In the genomic region with DNA sequence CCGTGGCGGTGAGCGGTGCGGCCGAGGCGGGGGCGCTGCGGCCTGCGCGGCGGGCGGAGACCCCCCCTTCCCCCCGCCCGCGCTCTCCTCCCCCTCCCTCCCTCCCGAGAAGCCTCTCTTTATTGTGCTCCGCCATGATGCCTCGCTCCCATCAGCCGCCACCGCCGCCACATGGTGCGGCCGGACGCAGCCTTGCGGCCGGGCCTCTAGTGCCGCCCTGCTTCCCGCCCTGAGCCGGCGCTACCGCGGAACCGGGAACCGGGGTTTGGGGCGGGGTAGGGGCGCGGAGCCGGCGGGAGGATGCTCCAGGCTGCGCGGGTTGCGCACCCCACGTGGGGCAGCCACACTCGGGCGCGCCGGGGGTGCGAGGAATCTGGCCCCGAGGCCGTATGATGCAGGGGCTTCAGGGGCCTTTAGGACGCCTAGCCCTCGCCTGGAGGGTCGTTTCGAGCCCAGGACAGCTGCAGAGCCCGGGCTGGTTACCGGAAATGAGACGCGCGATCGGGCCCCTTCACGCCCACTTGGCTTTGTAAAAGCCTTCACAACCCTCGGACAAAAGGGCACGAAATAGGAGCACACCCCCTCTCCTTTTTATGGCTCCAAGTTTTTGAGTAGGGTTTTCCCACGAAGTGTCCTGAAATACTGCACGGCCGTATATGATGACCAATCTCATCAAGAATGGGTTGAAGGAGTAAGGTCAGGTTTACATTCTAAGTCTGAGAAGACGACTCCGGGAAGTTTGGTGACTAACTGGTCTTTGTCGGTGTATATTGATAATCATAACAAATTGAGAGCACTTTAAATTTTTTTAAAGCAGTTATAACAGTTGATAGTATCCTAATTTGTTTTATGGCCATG, we compare ENCODE assay signal across 8 mouse cellular contexts. TPM values are rescaled to one million over a fixed set of nuclear protein-coding genes. Genes with fewer than 3 reads are reported as not detected.
DNase-seq lines count a peak whose midpoint lies in the region; ATAC-seq lines count a peak whose summit lies in the region.

No protein-coding gene starts in this region.

- H3K4me1 ChIP-seq in heart, embryonic 11.5 days (ENCODE audit: control insufficient read depth, insufficient read depth, low read length), result peaks cover 25% of the 10 kb centered on the region
- peaks cover 36% of the 10 kb centered on the region for H3K4me1 ChIP-seq in kidney, embryonic 16.5 days (ENCODE audit: insufficient read depth, low read length)
- peaks cover 33% of the 10 kb centered on the region for H3K4me1 ChIP-seq in lung, embryonic 15.5 days

- peak overlapping the region; percentile 94 for H3K9ac ChIP-seq in heart, embryonic 11.5 days (ENCODE audit: low read depth, low read length)
- peak overlapping the region; percentile 100 for H3K9ac ChIP-seq in kidney, embryonic 16.5 days (replicated peaks; ENCODE audit: low read length)
- H3K9ac ChIP-seq in lung, embryonic 15.5 days, result peak overlapping the region; percentile 100

- H3K4me2 ChIP-seq in heart, embryonic 11.5 days, result peak overlapping the region; percentile 87
- H3K4me2 ChIP-seq in kidney, embryonic 16.5 days (replicated peaks; ENCODE audit: low read depth, low read length), result peak overlapping the region; percentile 78
- H3K4me2 ChIP-seq in lung, embryonic 15.5 days, result peak overlapping the region; percentile 56

- H3K4me3 ChIP-seq in heart, embryonic 11.5 days (ENCODE audit: low read depth, low read length), result peak overlapping the region; percentile 95
- peak overlapping the region; percentile 99 for H3K4me3 ChIP-seq in kidney, embryonic 16.5 days (ENCODE audit: low read length)
- H3K4me3 ChIP-seq in lung, embryonic 15.5 days, result peak overlapping the region; percentile 93

- WGBS in heart, embryonic 11.5 days (ENCODE audit: insufficient replicate concordance), result under 1% methylated on average over 43 of the region's 69 CpGs
- under 1% methylated on average over 45 of the region's 69 CpGs for WGBS in kidney, embryonic 16.5 days
- under 1% methylated on average over 60 of the region's 69 CpGs for WGBS in lung, embryonic 15.5 days

- DNase-seq in right cerebral cortex, adult 18-20 months, result peak; percentile 37
- DNase-seq in right cerebral cortex, postnatal 36 days (ENCODE audit: low spot score in 2 of 2), result no peak
- DNase-seq in cerebellum, postnatal 36 days, result peak; percentile 38 to 54
- peak; percentile 24 to 28 for DNase-seq in right cerebral cortex, adult 2 months (ENCODE audit: low spot score in 2 of 2)
- peak; percentile 39 for DNase-seq in urinary bladder, postnatal 25 days (ENCODE audit: low spot score)

- H3K9me3 ChIP-seq in heart, embryonic 11.5 days (replicated peaks; ENCODE audit: control insufficient read depth, low read length), result no peaks in the 10 kb centered on the region
- H3K9me3 ChIP-seq in kidney, embryonic 16.5 days (ENCODE audit: low read length), result no peaks in the 10 kb centered on the region
- no peaks in the 10 kb centered on the region for H3K9me3 ChIP-seq in lung, embryonic 15.5 days

- peak; percentile 28; the same call in 1 of the 2 replicates for ATAC-seq in heart, embryonic 11.5 days (replicated peaks; ENCODE audit: insufficient number of reproducible peaks, low FRiP score, low TSS enrichment)
- peak; percentile 2; the same call in 1 of the 2 replicates for ATAC-seq in kidney, embryonic 16.5 days (ENCODE audit: low FRiP score, low TSS enrichment)
- ATAC-seq in lung, embryonic 15.5 days (ENCODE audit: borderline replicate concordance, extremely low read depth, low FRiP score, low TSS enrichment), result peak; percentile 23; the same call in 1 of the 2 replicates

- H3K36me3 ChIP-seq in heart, embryonic 11.5 days (ENCODE audit: control insufficient read depth, insufficient read depth, low read length), result peaks cover 8% of the 10 kb centered on the region
- peaks cover 27% of the 10 kb centered on the region for H3K36me3 ChIP-seq in kidney, embryonic 16.5 days (ENCODE audit: insufficient read depth, low read length)
- peaks cover 30% of the 10 kb centered on the region for H3K36me3 ChIP-seq in lung, embryonic 15.5 days

- no peaks in the 10 kb centered on the region for H3K27me3 ChIP-seq in heart, embryonic 11.5 days (ENCODE audit: control insufficient read depth, insufficient read depth, low read length)
- no peaks in the 10 kb centered on the region for H3K27me3 ChIP-seq in kidney, embryonic 16.5 days (ENCODE audit: insufficient read depth, low read length)
- H3K27me3 ChIP-seq in lung, embryonic 15.5 days, result no peaks in the 10 kb centered on the region

- peak overlapping the region; percentile 100 for H3K27ac ChIP-seq in heart, embryonic 11.5 days (ENCODE audit: low read depth, low read length)
- peak overlapping the region; percentile 99 for H3K27ac ChIP-seq in kidney, embryonic 16.5 days (ENCODE audit: low read length)
- peak overlapping the region; percentile 100 for H3K27ac ChIP-seq in lung, embryonic 15.5 days

RNA-seq across cellular contexts. Expression of a gene that starts 10.1 kb away (rescaled TPM):
- polyA plus RNA-seq in heart, embryonic 11.5 days (2014; fragmentation: Nextera tagmentation; extraction: Ambion mirVana), result 291 and 322 TPM in 2 replicates
- polyA plus RNA-seq in kidney, embryonic 16.5 days (2015; fragmentation: Nextera tagmentation; extraction: Ambion mirVana), result 430 and 458 TPM in 2 replicates
- 449 and 465 TPM in 2 replicates for polyA plus RNA-seq in lung, embryonic 15.5 days (2015; fragmentation: Nextera tagmentation; extraction: Ambion mirVana)

RNA-seq across cellular contexts. Expression of a gene that starts 10.2 kb away (rescaled TPM):
- polyA plus RNA-seq in heart, embryonic 11.5 days (2014; fragmentation: Nextera tagmentation; extraction: Ambion mirVana), result 11.0 and 11.2 TPM in 2 replicates
- polyA plus RNA-seq in kidney, embryonic 16.5 days (2015; fragmentation: Nextera tagmentation; extraction: Ambion mirVana), result 13.5 and 15.9 TPM in 2 replicates
- 13.2 and 14.7 TPM in 2 replicates for polyA plus RNA-seq in lung, embryonic 15.5 days (2015; fragmentation: Nextera tagmentation; extraction: Ambion mirVana)

RNA-seq across cellular contexts. Expression of a gene that starts 18.6 kb away (rescaled TPM):
- 17.5 and 17.6 TPM in 2 replicates for polyA plus RNA-seq in heart, embryonic 11.5 days (2014; fragmentation: Nextera tagmentation; extraction: Ambion mirVana)
- 42.5 and 44.1 TPM in 2 replicates for polyA plus RNA-seq in kidney, embryonic 16.5 days (2015; fragmentation: Nextera tagmentation; extraction: Ambion mirVana)
- polyA plus RNA-seq in lung, embryonic 15.5 days (2015; fragmentation: Nextera tagmentation; extraction: Ambion mirVana), result 34.0 and 34.5 TPM in 2 replicates

RNA-seq across cellular contexts. Expression of a gene that starts 26.2 kb away (rescaled TPM):
- 56.3 and 59.1 TPM in 2 replicates for polyA plus RNA-seq in heart, embryonic 11.5 days (2014; fragmentation: Nextera tagmentation; extraction: Ambion mirVana)
- polyA plus RNA-seq in kidney, embryonic 16.5 days (2015; fragmentation: Nextera tagmentation; extraction: Ambion mirVana), result 41.6 and 42.6 TPM in 2 replicates
- polyA plus RNA-seq in lung, embryonic 15.5 days (2015; fragmentation: Nextera tagmentation; extraction: Ambion mirVana), result 31.4 and 32.5 TPM in 2 replicates

RNA-seq across cellular contexts. Expression of a gene that starts 57.1 kb away (rescaled TPM):
- 5.4 and 7.1 TPM in 2 replicates for polyA plus RNA-seq in heart, embryonic 11.5 days (2014; fragmentation: Nextera tagmentation; extraction: Ambion mirVana)
- polyA plus RNA-seq in kidney, embryonic 16.5 days (2015; fragmentation: Nextera tagmentation; extraction: Ambion mirVana), result 5.6 and 8.0 TPM in 2 replicates
- polyA plus RNA-seq in lung, embryonic 15.5 days (2015; fragmentation: Nextera tagmentation; extraction: Ambion mirVana), result 6.5 and 8.1 TPM in 2 replicates

Comparison
In these comparisons a context has a peak if more than half of its experiments do, and no peak if none do; other contexts are left out.
1. DNase-seq: peak in right cerebral cortex, adult 18-20 months (single experiment), cerebellum, postnatal 36 days (2 of 2), right cerebral cortex, adult 2 months (2 of 2) and urinary bladder, postnatal 25 days (single experiment); none in right cerebral cortex, postnatal 36 days (0 of 2).
2. Peak in every context shown above with its lines, with median percentiles within 50 percentile points of each other: ATAC-seq, H3K27ac ChIP-seq, H3K4me2 ChIP-seq, H3K4me3 ChIP-seq and H3K9ac ChIP-seq.